Mouse (Mus musculus): ENCODE data around the gene Dlgap5. TPM values are rescaled to one million over a fixed set of nuclear protein-coding genes. Genes with fewer than 3 reads are reported as not detected.

The Dlgap5 gene
- polyA plus RNA-seq, 1 experiment = 4.0 TPM

- no peak for TF ChIP-seq GATA1 (IDR thresholded peaks at IDR 0.05; ENCODE audit: low read length)
These were observed 923 bp upstream of the Dlgap5 start for GRCm38 (mm10) chr14:47419034-47419625.

- TF ChIP-seq GATA1 (IDR thresholded peaks at IDR 0.05; ENCODE audit: low read length) = no peak
These were observed 422 bp upstream of the Dlgap5 start for GRCm38 (mm10) chr14:47418666-47418991.

GRCm38 (mm10) chr14:47417346-47417745 lies 861 bp downstream of the Dlgap5 start:
- TF ChIP-seq GATA1 (IDR thresholded peaks at IDR 0.05; ENCODE audit: low read length) = no peak

DNA sequence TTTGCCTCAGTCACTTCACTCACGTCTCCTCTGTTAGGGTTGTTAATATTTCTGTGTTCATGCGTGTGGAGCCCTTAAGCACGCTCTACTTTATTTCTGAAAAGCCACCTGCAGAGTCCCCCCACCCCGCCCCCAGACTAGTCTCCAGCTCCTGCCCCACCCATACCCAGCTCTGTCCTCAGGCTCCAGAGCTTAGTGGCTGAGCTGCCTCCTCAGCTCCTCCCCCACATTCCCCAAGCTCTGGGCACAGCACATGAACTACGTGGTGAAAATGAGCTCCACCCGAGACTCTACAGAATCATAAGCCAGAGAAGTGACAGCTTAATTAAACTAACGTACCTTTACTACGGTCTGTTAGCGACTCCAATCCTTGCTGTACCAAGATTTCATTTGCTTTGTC lies 12.2 kb downstream of the Dlgap5 start:
- TF ChIP-seq GATA1 (IDR thresholded peaks at IDR 0.05; ENCODE audit: low read length) = no peak

DNA sequence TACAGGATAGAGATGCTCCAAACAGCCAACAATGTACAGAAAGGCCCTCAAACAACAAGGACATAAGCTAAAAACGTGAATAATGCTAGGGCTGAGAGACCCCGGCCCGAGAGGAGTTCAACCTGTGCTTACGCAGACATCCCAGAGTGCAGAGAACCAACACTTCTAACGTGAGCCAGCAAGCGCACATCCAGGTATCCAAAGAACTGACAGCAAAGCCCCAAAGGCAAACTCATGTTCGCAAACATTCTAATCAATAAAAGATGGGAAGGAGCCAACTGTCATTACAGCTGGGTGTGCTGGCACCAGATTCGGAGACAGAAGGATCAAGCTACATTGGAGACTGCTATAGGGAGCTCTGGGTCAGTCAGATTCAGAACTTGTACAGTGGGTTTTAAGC lies 15.5 kb downstream of the Dlgap5 start:
- TF ChIP-seq GATA1 (IDR thresholded peaks at IDR 0.05; ENCODE audit: low read length) = no peak

DNA sequence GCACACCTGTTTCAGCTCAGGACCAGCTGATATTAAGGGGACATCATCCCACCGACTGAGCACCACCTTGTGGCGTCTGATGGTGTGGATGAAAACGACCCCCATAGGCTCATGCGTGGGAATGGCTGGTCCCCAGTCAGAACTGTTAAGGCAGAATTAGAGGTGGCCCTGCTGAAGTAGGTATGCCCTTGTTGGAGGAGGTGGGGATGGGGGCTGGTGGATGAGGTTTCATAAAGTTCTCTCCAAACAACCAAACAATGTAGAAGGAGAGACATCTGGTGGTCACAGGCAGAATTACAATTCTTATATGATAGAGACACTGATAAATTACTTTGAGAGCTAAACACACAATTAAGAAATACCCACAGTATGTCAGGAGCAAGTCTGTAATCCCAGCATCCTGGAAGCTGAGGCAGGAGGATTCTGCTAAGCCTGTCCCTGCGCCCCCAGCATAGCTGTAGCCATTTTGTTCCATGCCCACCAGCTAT lies 22.0 kb downstream of the Dlgap5 start:
- TF ChIP-seq GATA1 (IDR thresholded peaks at IDR 0.05; ENCODE audit: low read length) = no peak

GRCm38 (mm10) chr14:47395462-47396026 lies 22.7 kb downstream of the Dlgap5 start:
- no peak for TF ChIP-seq GATA1 (IDR thresholded peaks at IDR 0.05; ENCODE audit: low read length)

DNA sequence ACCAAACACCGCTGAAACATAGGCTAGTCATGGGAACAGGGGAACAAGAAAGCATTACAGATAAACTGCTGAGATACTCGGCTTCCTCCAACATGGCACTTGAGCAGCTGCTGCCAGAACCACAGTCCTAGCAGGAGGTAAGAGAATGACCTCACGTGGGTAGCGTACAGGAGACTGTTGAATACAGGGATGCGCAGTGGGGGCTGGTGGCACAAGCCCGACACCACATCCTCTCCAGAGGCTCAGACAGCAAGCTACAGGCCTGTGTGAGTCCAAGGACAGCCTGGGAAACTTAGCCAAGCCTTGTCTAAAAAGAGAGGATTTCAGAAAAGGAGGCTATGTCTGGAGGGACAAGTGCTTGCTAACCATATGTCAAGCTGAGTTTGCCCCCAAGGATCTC lies 23.2 kb downstream of the Dlgap5 start:
- TF ChIP-seq GATA1 (IDR thresholded peaks at IDR 0.05; ENCODE audit: low read length) = no peak

DNA sequence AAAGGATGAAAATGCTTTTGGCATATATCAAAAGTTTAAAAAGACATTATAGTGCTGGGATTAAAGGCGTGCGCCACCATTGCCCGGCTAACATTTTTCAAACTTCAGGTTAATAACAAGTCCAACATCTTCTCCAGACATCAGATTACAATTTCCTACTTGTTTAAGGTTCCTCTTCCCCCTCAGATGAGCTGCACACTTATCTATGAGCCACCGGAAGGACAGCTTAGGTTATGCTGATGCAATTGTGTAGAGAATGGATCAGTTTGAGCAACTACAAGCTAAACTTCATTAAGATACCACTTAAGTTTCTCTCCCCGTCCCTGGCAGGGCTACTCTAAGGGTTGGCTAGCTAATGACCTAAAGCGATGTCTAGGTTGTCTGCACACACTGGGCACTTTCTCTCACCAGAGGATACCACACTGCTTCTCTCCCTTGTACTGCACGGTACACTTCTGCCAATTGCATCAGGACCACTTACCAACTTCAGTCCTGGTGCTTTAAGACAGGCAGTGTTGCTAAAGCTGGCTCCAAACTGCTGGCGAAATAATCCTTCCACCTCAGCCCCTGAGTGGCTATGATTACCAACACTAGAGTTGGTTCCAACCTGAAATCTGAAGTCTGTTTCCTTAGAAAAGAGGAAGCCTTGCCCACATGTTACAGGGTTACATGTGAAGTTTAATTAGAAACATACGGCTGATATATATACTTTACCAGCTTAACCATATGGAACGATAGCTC lies 24.7 kb downstream of the Dlgap5 start:
- TF ChIP-seq GATA1 (IDR thresholded peaks at IDR 0.05; ENCODE audit: low read length) = no peak

- no peak for TF ChIP-seq GATA1 (IDR thresholded peaks at IDR 0.05; ENCODE audit: low read length)
These were observed 32.1 kb downstream of the Dlgap5 start for GRCm38 (mm10) chr14:47386125-47386524.

GRCm38 (mm10) chr14:47384653-47385052 lies 33.6 kb downstream of the Dlgap5 start:
- no peak for TF ChIP-seq GATA1 (IDR thresholded peaks at IDR 0.05; ENCODE audit: low read length)

DNA sequence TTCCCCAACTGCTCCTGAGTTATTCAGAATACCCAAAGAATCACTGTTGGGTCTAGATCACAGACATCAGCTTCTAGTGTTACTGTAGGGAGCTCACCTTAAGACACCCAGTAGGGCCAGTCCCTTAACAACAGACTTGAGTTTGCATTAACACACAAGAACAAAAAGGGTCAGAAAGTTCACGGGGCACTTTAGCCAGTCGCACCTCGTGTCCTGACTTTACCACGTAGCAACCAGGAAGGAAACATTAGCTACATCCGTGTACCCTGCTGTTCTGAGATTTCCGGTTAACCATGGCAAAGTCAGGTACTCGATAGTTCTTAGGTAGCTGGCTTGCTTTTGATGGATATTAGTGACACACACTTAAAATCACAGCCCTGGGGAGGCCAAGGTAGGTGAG lies 34.3 kb downstream of the Dlgap5 start:
- no peak for TF ChIP-seq GATA1 (IDR thresholded peaks at IDR 0.05; ENCODE audit: low read length)

DNA sequence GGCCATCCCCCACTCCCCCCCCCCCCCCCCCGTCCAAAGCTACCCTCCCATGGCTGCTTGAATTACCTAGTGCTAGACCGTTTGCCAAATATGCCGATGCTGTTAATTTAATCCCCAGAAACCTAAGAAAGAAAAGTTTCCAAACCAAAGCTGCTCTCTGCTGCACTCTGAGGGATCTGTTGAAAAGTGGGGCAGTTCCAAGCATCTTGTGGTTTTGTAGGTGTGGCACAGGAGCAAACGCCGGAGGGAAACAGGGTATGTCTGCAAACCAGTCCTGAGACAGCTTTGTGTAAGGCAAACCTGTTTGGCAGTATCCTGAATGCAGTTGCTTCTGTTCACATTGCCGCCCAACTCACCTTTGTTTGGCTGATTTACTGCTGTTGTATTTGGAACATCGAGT lies 39.9 kb downstream of the Dlgap5 start:
- TF ChIP-seq GATA1 (IDR thresholded peaks at IDR 0.05; ENCODE audit: low read length) = no peak

- no peak for TF ChIP-seq GATA1 (IDR thresholded peaks at IDR 0.05; ENCODE audit: low read length)
These were observed 41.7 kb downstream of the Dlgap5 start for GRCm38 (mm10) chr14:47376526-47376925.

- no peak for TF ChIP-seq GATA1 (IDR thresholded peaks at IDR 0.05; ENCODE audit: low read length)
These were observed 44.2 kb downstream of the Dlgap5 start for GRCm38 (mm10) chr14:47373728-47374678.

DNA sequence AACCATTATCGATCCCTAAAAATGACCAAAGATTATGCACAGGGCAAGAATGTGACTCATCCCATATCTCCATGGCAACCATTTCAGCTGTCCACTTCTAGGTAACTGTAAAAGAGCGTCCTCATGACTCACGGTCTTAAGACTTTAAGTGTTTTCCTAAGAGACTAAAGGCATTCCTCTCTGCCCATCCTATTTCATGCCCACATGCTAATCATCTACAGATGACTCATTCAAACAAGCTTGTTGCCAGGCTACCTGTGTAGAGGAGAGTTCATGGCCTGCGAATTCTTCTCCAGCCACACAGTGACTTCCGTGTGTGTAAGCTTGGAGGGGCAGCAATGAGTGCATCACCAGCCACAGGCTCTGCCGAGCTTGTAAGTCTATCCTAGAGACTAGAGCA lies 46.5 kb downstream of the Dlgap5 start:
- no peak for TF ChIP-seq GATA1 (IDR thresholded peaks at IDR 0.05; ENCODE audit: low read length)
